Mouse (Mus musculus) cerebellum, postnatal 14 days (tissue): Measurements from ENCODE around the gene Kynu.
A peak's percentile ranks its signal among the peaks of the same experiment; 100 is the strongest.

Experiments
- DNase-seq, 2 experiments: peaks; one replicate each; pipeline ENCODE4 v3.0.0; 2021; ENCODE audit warnings: mixed read lengths in 2 of 2

Gene Kynu

DNA sequence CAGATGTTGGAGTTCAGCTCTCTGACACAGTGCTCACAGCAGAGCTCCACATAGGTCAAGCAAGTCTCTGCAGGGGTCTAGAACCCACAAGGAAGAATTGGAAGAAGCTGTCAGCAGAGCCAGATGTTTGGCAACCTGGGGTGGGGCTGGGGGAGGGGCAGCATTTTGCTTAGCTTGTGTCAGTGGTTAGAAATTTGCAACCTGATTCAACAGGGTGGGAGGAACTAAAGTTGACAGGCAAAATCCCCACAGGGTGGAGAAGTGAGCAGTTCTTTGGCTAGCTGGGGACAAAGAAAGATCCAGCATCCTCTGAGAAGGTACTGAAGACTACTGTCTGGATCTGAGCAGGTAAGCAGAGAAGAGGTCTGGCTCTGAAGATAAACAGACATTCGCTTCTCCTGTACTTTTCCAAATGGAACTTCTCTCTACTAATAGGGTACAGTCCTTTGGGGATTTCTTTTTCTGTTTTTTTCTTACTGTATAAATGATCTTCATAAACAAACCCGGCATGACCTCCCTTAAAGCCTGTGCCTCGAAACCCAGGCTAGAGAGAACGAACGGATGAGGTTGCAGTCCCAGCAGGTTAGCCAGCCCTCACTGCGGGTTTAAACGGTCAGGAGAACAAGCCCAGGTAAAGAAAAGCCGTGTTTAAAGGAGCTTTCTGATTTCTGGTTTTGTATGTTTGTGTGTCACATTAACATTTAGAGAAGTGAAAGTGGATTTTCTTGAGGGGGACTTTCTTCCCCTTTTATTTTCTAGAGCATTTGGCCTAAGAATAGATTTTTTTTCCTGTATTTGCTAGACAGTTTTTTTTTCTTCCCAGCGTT, at the start of gene Kynu:
Gene Kynu, plus strand, starts transcription at position 268 of the 827 bp plus-strand sequence.
- no peak for DNase-seq

- no peak for DNase-seq
These were observed 48.9 kb upstream of the Kynu start for GRCm38 (mm10) chr2:43506182-43506581.

DNA sequence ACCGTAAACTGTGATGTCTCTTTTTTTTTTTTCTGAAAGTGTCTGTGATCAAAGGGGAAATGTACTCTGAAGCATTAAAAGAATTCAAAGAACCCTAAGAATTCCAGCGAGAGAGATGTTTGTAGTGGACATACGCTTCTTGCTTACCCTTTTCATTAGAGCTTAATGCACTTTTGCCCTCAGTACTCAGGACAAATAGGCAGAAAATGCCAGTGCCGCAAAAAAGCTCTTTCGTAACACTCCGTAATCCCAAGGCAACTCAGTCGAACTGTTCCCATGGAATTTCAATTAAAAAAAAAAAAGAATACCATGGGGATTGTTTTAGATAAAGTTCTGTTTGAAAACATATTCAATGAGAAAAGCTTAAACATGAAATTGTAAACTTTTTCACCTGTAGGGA, 41.3 kb upstream of the Kynu start:
- DNase-seq = no peak

DNA sequence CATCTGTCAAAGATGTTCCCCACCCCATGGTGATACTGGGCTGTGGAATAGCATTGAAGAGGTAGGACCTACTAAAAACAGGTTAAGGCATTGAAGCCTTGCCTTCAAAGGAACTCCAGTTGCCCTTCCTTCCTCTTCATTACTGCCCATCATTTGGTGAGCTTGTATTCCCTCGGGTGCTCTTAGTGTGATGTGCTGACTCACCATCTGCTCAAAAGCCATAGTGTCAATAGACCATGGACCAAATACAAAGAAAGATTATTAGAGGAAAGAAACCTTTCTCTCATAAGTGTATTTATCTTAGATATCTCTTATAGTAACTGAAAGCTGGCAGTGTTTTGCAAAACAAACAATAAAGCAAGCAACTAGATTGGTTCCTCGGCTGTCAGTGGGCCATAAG, 20.7 kb upstream of the Kynu start:
- no peak for DNase-seq

- DNase-seq = no peak
These were observed 12.5 kb upstream of the Kynu start for GRCm38 (mm10) chr2:43542615-43543014.

DNA sequence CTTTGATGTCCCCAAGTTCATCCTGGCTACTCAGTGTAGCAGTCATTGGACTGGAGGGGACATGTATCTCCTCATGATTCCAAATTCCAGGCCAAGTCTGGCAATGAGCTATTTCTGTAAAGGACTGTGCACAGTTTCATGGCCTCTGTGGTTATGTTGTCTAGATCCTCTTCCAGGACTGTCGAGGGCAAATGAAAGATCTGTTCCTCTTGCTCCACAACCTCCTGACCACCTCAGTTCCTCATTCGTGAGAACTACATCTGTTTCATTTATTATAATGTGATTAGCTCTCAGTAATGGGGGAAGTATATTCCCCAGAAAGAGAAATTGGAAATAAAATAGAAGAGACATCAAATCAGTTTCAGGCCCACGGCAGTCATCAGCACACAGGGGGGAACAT, 9.5 kb upstream of the Kynu start:
- DNase-seq = no peak

DNA sequence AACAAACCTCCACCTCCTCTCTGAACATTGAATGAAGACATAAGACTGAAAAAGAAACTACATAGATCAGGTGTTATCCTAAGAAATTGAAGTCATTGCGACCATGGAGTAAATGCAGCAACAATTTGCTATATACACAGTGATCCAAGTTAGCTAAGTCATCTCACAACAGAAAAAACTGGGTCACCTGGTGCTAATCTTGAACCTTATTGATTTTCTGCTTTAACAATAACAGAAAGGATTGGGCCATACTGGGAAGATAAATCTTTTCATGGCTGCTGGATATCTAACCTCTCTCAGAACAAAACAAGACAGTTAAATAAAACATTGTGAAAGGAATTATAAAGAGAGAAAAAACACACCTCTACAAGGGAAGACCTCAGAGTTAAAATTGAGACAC, 8.7 kb upstream of the Kynu start:
- no peak for DNase-seq

GRCm38 (mm10) chr2:43554216-43554615, 913 bp upstream of the Kynu start:
- no peak for DNase-seq

DNA sequence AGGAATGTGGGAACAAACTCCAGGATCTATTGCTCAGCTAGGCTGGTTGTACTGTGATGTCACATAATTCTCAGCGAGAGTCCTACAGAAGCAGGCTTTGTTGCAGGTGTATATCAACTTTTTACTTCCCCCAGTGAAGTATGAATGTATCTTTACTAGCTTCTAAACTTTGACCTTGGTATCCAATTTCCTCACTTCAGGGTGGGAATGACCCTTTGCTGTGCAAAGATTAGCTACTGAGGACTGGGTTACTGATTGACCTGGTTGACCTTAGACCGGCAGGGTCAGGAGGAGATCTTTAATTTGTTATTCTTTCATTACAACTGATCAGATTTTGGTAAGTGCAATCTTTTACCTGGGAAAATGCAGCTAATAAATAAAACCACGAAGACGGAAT, 758 bp downstream of the Kynu start:
- no peak for DNase-seq

DNA sequence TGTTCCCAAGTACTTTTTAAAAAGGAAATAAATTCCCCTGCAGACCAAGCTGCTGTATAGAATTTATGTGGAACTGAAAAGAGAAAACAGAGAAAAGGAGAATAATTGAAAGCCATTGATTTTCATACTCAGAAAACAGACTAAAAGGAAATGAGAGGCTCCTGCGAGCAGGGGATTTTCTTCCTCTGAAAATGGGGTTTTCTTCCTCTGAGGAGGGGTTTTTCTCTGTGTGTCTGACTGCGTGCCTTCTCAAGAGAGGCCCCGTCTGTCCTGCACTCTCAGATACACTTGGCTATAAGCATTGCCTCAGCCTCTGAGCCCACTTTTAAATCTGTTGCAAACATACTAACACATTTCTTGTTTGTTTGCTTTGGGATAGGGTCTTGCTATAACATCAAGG, 1.9 kb downstream of the Kynu start:
- no peak for DNase-seq

- DNase-seq = no peak
These were observed 6.1 kb downstream of the Kynu start for GRCm38 (mm10) chr2:43561209-43561608.

GRCm38 (mm10) chr2:43562779-43563178, 7.7 kb downstream of the Kynu start:
- no peak for DNase-seq

- no peak for DNase-seq
These were observed 13.3 kb downstream of the Kynu start for GRCm38 (mm10) chr2:43568406-43568805.

DNA sequence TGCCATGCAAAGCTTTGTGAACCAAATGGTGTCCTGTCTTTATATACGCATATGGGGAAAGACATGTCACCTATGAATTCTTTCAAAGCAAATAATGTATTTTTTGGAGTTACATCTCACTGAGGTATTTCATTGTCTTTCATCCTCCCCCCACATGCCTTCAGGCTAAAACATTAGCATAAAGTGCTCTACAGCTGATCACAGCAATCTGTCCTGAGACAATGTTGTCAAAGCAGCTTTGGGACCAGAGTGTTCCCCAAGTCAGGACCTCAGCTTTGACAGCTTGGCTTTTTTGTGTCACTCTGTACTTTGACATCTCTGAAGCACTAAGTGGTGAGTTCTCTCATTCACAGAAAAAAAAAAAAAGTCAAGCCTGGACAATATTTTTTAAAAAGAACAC, 18.4 kb downstream of the Kynu start:
- no peak for DNase-seq

DNA sequence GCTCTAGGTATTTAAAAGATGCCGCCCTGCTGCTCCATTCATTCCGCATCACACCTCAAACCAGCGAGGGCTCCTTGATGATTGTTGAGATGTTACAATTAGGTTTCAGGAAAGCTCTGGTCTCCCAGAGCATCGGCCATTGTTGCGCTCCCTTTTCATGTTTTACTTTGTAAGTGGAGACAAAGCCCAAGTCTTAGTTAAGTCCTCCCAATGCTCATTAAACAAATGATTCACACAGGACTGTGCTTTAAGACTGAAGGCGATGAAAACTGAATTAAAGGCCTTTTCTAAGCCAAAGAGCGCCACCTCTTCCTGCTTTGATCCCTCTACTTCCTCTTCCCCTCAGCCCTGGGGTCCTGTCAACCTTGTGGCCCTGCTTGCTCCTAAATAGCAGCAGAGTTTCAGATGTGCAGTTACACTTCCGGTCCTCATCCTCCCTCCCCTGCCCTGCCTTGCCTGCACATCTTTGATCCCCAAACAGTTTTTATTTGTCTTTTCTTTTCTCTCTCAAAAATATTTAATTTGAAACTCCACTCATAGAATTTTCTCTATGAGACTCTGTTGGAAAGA, 28.2 kb downstream of the Kynu start:
- no peak for DNase-seq

DNA sequence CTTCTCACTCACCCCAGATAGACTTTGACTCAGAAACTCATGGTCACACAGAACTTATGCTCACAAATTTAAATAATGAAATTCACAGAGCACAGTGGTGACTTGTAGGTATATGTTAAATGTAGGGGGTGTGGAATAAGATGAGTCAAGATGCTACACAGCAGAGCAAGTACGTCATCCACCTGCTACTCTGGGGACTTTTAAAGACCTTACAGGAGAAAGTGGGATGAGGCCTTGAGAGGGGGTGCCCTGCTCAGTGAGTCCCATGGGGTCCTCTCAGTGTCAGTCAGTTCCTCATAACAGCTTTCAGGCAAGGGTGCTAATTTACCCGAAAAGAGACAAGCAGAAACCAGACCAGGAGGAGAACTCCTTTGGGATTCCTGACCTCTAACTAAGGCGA, 30.4 kb downstream of the Kynu start:
- no peak for DNase-seq

DNA sequence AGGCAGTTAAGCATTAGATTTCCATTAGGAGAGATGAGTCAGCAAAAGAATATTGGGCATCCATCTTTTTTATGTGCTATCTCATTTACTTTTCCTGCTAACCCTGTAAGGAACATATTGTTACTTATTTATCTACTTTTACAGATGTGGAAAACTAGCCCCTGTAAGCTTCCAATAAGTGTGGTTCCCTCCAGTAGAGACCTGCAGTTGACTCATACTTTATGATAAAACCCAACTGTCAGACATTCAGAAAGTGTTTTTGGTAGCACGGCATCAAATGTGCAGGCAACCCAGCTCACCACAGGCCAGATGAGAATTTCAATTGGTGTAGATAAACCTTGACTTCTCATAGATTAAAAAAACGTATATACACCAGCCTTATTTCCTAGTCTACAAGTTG, 32.7 kb downstream of the Kynu start:
- DNase-seq = no peak

GRCm38 (mm10) chr2:43592001-43592704, 37.0 kb downstream of the Kynu start:
- DNase-seq = no peak

DNA sequence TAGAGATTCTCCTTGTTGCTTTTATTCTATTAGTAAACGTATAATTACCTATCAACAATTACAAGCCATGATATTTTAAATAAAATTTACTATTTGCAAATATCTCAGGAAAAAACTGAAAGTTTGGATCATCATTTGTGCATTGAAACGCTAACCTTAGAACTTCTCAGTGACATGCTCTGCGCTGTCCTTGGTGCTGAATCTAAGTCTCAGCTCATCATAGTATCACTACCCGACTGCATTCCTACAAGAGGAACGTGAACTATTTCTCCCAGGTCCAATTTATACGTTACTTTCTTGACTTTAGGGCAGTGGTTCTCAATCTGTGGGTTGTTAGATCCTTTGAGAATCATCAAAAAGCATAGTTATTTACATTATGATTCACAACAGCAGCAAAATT, 58.4 kb downstream of the Kynu start:
- no peak for DNase-seq

DNA sequence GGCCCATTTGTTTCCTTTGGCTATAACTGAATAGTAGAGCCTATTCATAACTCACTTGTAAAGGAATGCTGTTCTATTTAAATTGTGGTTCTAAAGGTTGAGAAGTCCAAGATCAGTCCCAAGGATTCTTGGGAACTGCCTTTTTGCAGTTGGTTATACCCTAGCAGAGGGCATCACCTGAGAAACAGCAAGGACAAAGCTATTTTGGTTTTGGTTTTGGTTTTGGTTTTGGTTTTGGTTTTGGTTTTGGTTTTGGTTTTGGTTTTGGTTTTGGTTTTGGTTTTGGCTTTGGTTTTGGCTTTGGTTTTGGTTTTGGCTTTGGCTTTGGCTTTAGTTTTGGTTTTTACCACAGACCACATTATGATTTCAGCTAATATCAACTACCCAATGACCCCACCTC, 66.0 kb downstream of the Kynu start:
- no peak for DNase-seq

DNA sequence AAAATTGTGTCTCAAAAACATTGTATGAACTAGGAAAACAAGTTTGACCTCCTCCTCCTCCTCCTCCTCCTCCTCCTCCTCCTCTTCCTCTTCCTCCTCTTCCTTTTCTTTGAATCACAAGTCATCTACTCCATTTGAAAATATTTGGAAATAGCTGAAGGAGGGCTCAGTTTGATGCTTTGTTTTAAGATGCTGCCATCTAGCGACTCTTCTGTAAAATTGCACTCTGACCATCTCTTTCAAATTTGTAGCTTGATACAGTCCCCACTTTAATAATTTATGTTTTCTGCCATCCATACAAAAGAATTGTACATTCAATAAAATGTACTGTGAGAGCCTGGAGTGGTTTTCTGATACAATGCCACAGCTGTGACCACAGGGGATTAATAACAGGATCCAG, 67.7 kb downstream of the Kynu start:
- DNase-seq = peak in 1 of 2 experiments; percentile 19

DNA sequence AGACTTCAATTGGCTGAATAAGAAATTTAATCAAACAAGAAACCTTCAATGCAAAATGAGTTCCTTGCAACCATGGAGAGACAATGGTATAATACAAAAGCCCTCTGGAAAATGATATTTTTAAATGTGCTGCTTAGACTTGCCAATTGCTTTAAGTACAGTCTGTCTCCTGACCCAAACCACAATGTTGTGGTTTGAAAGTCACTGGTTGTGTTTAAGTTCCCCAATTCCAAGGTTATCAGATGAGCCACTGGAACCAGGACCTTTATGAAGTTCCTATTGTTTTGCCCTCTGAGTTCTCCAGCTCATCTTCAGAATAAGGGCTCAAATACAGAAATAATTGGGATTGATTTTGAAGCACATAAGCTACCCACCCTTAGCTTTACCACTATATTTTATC, 76.7 kb downstream of the Kynu start:
- no peak for DNase-seq

- DNase-seq = no peak
These were observed 81.4 kb downstream of the Kynu start for GRCm38 (mm10) chr2:43636498-43636897.

- no peak for DNase-seq
These were observed 91.8 kb downstream of the Kynu start for GRCm38 (mm10) chr2:43646962-43647361.
